Mouse (Mus musculus): ENCODE results near the gene Spsb1.

GRCm38 (mm10) chr4:149996440-149996839, 41.6 kb upstream of the Spsb1 start:
- TF ChIP-seq CTCF (IDR thresholded peaks at IDR 0.05; ENCODE audit: insufficient read depth, low read depth, low read length) (no peak), POLR2A (IDR thresholded peaks at IDR 0.05; ENCODE audit: insufficient read depth, low read depth, low read length) (no peak)
